In the genomic region with DNA sequence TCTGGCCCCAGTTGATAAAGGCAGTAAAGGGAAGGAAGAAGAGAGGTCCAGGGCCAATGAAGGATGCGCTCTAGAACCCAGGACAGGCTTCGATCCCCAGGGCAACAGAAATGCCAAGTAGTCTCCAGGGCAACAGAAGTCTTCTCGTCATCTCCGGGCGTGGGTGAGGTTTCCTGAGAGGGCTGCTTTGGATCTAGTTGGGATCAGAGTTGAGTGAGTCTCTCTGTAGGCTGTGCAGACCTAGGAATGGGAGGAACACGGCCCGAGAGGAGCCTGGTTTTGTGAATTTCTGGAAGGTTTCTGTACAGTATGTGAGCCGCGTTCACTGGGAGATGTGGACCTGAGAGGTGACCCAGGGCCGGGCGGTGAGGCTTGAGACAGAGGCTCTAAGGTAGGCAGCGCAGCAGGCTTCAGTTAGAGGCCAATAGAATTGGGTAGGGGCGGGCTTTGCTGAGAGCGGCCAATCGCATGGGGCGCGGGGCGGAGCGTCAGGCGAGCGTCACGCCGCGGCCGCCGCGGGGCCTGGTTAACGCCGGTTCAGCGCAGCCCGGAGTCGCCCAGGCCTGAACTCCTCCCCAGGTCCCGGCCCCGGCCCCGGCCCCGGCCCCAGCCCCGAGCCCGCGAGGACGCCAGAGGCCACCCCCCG, we compare ENCODE assay signal across 8 mouse cellular contexts. TPM values are rescaled to one million over a fixed set of nuclear protein-coding genes. Genes with fewer than 3 reads are reported as not detected.
DNase-seq lines count a peak whose midpoint lies in the region; ATAC-seq and TF ChIP-seq lines count a peak whose summit lies in the region.

A gene (plus strand): TSS at position 190 of the 646 bp plus-strand sequence.
A gene (minus strand): TSS at position 364 of the 646 bp plus-strand sequence.

- H3K4me1 ChIP-seq in erythroblast, embryonic 14.5 days (ENCODE audit: control insufficient read depth): peaks cover 30% of the 10 kb centered on the region
- H3K4me1 ChIP-seq in heart, embryonic 12.5 days (replicated peaks): peaks cover 27% of the 10 kb centered on the region
- peaks cover 17% of the 10 kb centered on the region for H3K4me1 ChIP-seq in liver, embryonic 12.5 days
- peaks cover 14% of the 10 kb centered on the region for H3K4me1 ChIP-seq in stomach, embryonic 15.5 days

- 0 out of 2 replicates have a peak within 1 kb of the TSS, but pooled peaks have one; percentile 13 for H3K27ac ChIP-seq in heart, embryonic 12.5 days (ENCODE audit: poor library complexity, severe bottlenecking)
- H3K27ac ChIP-seq in liver, embryonic 12.5 days: 0 out of 2 replicates have a peak within 1 kb of the TSS, but pooled peaks have one; percentile 17
- 0 out of 2 replicates have a peak within 1 kb of the TSS, but pooled peaks have one; percentile 31 for H3K27ac ChIP-seq in stomach, embryonic 15.5 days

- DNase-seq in brain, embryonic 14.5 days (ENCODE audit: low read depth): peak; percentile 94
- DNase-seq in kidney, postnatal 10 days: peak; percentile 94
- DNase-seq in natural killer cell, adult 2 months (ENCODE audit: low spot score in 2 of 2): peak; percentile 77 to 81

- H3K27me3 ChIP-seq in C2C12 (ENCODE audit: control insufficient read depth, insufficient read depth, insufficient read length): peaks cover 19% of the 10 kb centered on the region
- H3K27me3 ChIP-seq in erythroblast, embryonic 14.5 days (ENCODE audit: control insufficient read depth): peaks cover 30% of the 10 kb centered on the region
- H3K27me3 ChIP-seq in heart, embryonic 12.5 days (replicated peaks): peaks cover 34% of the 10 kb centered on the region
- peaks cover 61% of the 10 kb centered on the region for H3K27me3 ChIP-seq in liver, embryonic 12.5 days (replicated peaks)
- 0 out of 2 replicates have a peak, but pooled peaks cover 4% of the 10 kb centered on the region for H3K27me3 ChIP-seq in stomach, embryonic 15.5 days (replicated peaks)

- WGBS in heart, embryonic 12.5 days: 2% methylated on average over 39 of the region's 41 CpGs
- 2% methylated on average over 36 of the region's 41 CpGs for WGBS in liver, embryonic 12.5 days (ENCODE audit: insufficient replicate concordance)
- 1% methylated on average over 39 of the region's 41 CpGs for WGBS in stomach, embryonic 15.5 days

- ATAC-seq in heart, embryonic 12.5 days (ENCODE audit: insufficient number of reproducible peaks, low FRiP score): peak; percentile 93
- ATAC-seq in liver, embryonic 12.5 days: peak; percentile 95
- ATAC-seq in stomach, embryonic 15.5 days (ENCODE audit: insufficient read depth, low FRiP score, low read depth): peak; percentile 95

- H3K4me3 ChIP-seq in C2C12 (ENCODE audit: insufficient read depth, poor library complexity, severe bottlenecking): peak within 1 kb of the TSS; percentile 38
- peak within 1 kb of the TSS; percentile 72 for H3K4me3 ChIP-seq in erythroblast, embryonic 14.5 days (replicated peaks)
- peak within 1 kb of the TSS; percentile 82 for H3K4me3 ChIP-seq in heart, embryonic 12.5 days
- peak within 1 kb of the TSS; percentile 77 for H3K4me3 ChIP-seq in liver, embryonic 12.5 days
- H3K4me3 ChIP-seq in stomach, embryonic 15.5 days (replicated peaks): peak within 1 kb of the TSS; percentile 84

- peak; percentile 86 for TF ChIP-seq POLR2A in brain, embryonic 14.5 days (IDR thresholded peaks at IDR 0.05; ENCODE audit: borderline replicate concordance, extremely low read depth, insufficient read depth, insufficient read length, poor library complexity, severe bottlenecking)

- peak within 1 kb of the TSS; percentile 76 for H3K4me2 ChIP-seq in heart, embryonic 12.5 days
- H3K4me2 ChIP-seq in liver, embryonic 12.5 days: peak within 1 kb of the TSS; percentile 96
- peak within 1 kb of the TSS; percentile 86 for H3K4me2 ChIP-seq in stomach, embryonic 15.5 days

- H3ac ChIP-seq in C2C12 (ENCODE audit: control insufficient read depth, insufficient read length, low read depth): peak within 1 kb of the TSS; percentile 71

- no peaks in the 10 kb centered on the region for H3K79me3 ChIP-seq in C2C12 (ENCODE audit: low read depth)

- no peak for TF ChIP-seq CTCF in C2C12 (IDR thresholded peaks at IDR 0.05; ENCODE audit: control insufficient read depth, insufficient read depth, insufficient read length)
- TF ChIP-seq CTCF in brain, embryonic 14.5 days (IDR thresholded peaks at IDR 0.05; ENCODE audit: borderline replicate concordance, extremely low read depth, insufficient read depth, insufficient read length): no peak

- H3K36me3 ChIP-seq in C2C12 (ENCODE audit: control insufficient read depth, insufficient read depth): no peaks in the 10 kb centered on the region
- no peaks in the 10 kb centered on the region for H3K36me3 ChIP-seq in erythroblast, embryonic 14.5 days (ENCODE audit: control insufficient read depth)
- H3K36me3 ChIP-seq in heart, embryonic 12.5 days: no peaks in the 10 kb centered on the region
- H3K36me3 ChIP-seq in liver, embryonic 12.5 days: no peaks in the 10 kb centered on the region
- no peaks in the 10 kb centered on the region for H3K36me3 ChIP-seq in stomach, embryonic 15.5 days

- peak within 1 kb of the TSS; percentile 86 for H3K9ac ChIP-seq in heart, embryonic 12.5 days
- H3K9ac ChIP-seq in liver, embryonic 12.5 days: peak within 1 kb of the TSS; percentile 87
- H3K9ac ChIP-seq in stomach, embryonic 15.5 days: peak within 1 kb of the TSS; percentile 90

- H3K9me3 ChIP-seq in erythroblast, embryonic 14.5 days (ENCODE audit: control insufficient read depth, low read length): no peaks in the 10 kb centered on the region
- H3K9me3 ChIP-seq in heart, embryonic 12.5 days (replicated peaks): no peaks in the 10 kb centered on the region
- no peaks in the 10 kb centered on the region for H3K9me3 ChIP-seq in liver, embryonic 12.5 days (replicated peaks)
- H3K9me3 ChIP-seq in stomach, embryonic 15.5 days: no peaks in the 10 kb centered on the region

- H3K79me2 ChIP-seq in C2C12 (ENCODE audit: control insufficient read depth, insufficient read depth): no peaks in the 10 kb centered on the region

TF ChIP-seq in C2C12, 6 proteins besides CTCF, POLR2A, EP300 and RAD21:
- TF ChIP-seq MYOG (IDR thresholded peaks at IDR 0.05; ENCODE audit: control insufficient read depth, extremely low read depth, insufficient read length): no peak
- TF ChIP-seq MAX (IDR thresholded peaks at IDR 0.05): no peak
- no peak for TF ChIP-seq FOSL1 (IDR thresholded peaks at IDR 0.05; ENCODE audit: insufficient read depth, low read length, poor library complexity, severe bottlenecking)
- TF ChIP-seq MYOD1 (IDR thresholded peaks at IDR 0.05; ENCODE audit: control insufficient read depth, insufficient read length, low read depth): no peak
- TF ChIP-seq USF1 (IDR thresholded peaks at IDR 0.05; ENCODE audit: low read depth): no peak
- no peak for TF ChIP-seq CEBPB (IDR thresholded peaks at IDR 0.05; ENCODE audit: low read depth)

RNA-seq across cellular contexts. Expression of the first gene that starts in this region (rescaled TPM):
- 0.16 TPM for polyA plus RNA-seq in C2C12 (2012; fragmentation: generic; extraction: Trizol)
- 27.0 and 42.0 TPM in 2 replicates for polyA plus RNA-seq in brain, embryonic 14.5 days (2012; rRNA removed)
- polyA plus RNA-seq in erythroblast, embryonic 14.5 days (2012): 0.03 and 0.11 TPM in 2 replicates
- 5.1 and 5.6 TPM in 2 replicates for polyA plus RNA-seq in heart, embryonic 12.5 days (2016; fragmentation: Nextera tagmentation; extraction: Ambion mirVana)
- 0.44 and 0.53 TPM in 2 replicates for polyA plus RNA-seq in liver, embryonic 12.5 days (2016; fragmentation: Nextera tagmentation; extraction: Ambion mirVana)
- polyA plus RNA-seq in stomach, embryonic 15.5 days (2015; fragmentation: Nextera tagmentation; extraction: Ambion mirVana): 4.0 and 4.6 TPM in 2 replicates

RNA-seq across cellular contexts. Expression of the second gene that starts in this region (rescaled TPM):
- polyA plus RNA-seq in C2C12 (2012; fragmentation: generic; extraction: Trizol): 1.4 TPM
- polyA plus RNA-seq in brain, embryonic 14.5 days (2012; rRNA removed): 0.23 and 0.34 TPM in 2 replicates
- polyA plus RNA-seq in erythroblast, embryonic 14.5 days (2012): 0.03 and 0.04 TPM in 2 replicates
- polyA plus RNA-seq in heart, embryonic 12.5 days (2016; fragmentation: Nextera tagmentation; extraction: Ambion mirVana): 3.8 and 3.9 TPM in 2 replicates
- 1.5 and 1.8 TPM in 2 replicates for polyA plus RNA-seq in liver, embryonic 12.5 days (2016; fragmentation: Nextera tagmentation; extraction: Ambion mirVana)
- 2.5 and 4.1 TPM in 2 replicates for polyA plus RNA-seq in stomach, embryonic 15.5 days (2015; fragmentation: Nextera tagmentation; extraction: Ambion mirVana)

Comparison
In these comparisons a context has a peak if more than half of its experiments do, and no peak if none do; other contexts are left out.
1. Peak in every context shown above with its lines: DNase-seq, ATAC-seq, H3K4me3 ChIP-seq and H3K27ac ChIP-seq.